Mouse (Mus musculus) liver, embryonic 11.5 days (tissue): Measurements from ENCODE around the gene Plekha7. TPM values are rescaled to one million over a fixed set of nuclear protein-coding genes. Genes with fewer than 3 reads are reported as not detected.
"Not testable (repeated sequence)": the region's sequence is repeated elsewhere in the genome, so short reads cannot be mapped to it uniquely, and the experiment has no call there.

Experiments
- ATAC-seq: fragments of 200-750 bp; cut with Nextera tagmentation; replicated peaks from 2 replicates; pipeline ENCODE4 v1.8.0; 2017; ENCODE audit warnings: moderate number of reproducible peaks, mild to moderate bottlenecking, moderate TSS enrichment, moderate library complexity; ENCODE audit not compliant: low FRiP score
- DNase-seq: peaks from one replicate; pipeline ENCODE4 v3.0.0-alpha.2; 2017; ENCODE audit warnings: low spot score
- H3K27ac ChIP-seq: fragments of 300-500 bp; sonication (generic); 2 replicates; pipeline ENCODE4 v1.5.1; 2014; ENCODE audit warnings: mild to moderate bottlenecking, low read depth, low read length, control low read depth
- H3K27me3 ChIP-seq: fragments of 300-500 bp; sonication (generic); replicated peaks from 2 replicates; pipeline ENCODE4 v1.6.1; 2014; ENCODE audit warnings: low read length, mixed read lengths; ENCODE audit not compliant: control insufficient read depth, insufficient read depth
- H3K36me3 ChIP-seq: fragments of 300-500 bp; sonication (generic); 2 replicates; pipeline ENCODE4 v1.6.1; 2014; ENCODE audit warnings: mild to moderate bottlenecking, low read length, moderate library complexity, mixed read lengths; ENCODE audit not compliant: control insufficient read depth, insufficient read depth
- H3K4me1 ChIP-seq: fragments of 300-500 bp; sonication (generic); replicated peaks from 2 replicates; pipeline ENCODE4 v1.6.1; 2014; ENCODE audit warnings: low read length, mixed read lengths; ENCODE audit not compliant: control insufficient read depth, insufficient read depth
- H3K4me2 ChIP-seq: fragments of 300-500 bp; sonication (generic); 2 replicates; pipeline ENCODE4 v1.6.1; 2014; ENCODE audit warnings: mild to moderate bottlenecking, control low read depth, moderate library complexity
- H3K4me3 ChIP-seq: fragments of 300-500 bp; sonication (generic); 2 replicates; pipeline ENCODE4 v1.5.1; 2014; ENCODE audit warnings: low read depth, low read length, control low read depth
- H3K9ac ChIP-seq: fragments of 300-500 bp; sonication (generic); 2 replicates; pipeline ENCODE4 v1.6.1; 2014; ENCODE audit warnings: low read depth, low read length, control low read depth
- H3K9me3 ChIP-seq: fragments of 300-500 bp; sonication (generic); 2 replicates; pipeline ENCODE4 v1.6.1; 2016; ENCODE audit warnings: low read length, inconsistent platforms, mixed read lengths; ENCODE audit not compliant: control insufficient read depth
- WGBS: fragments of 180-500 bp; shearing (Covaris S2); extraction: QIAGEN DNeasy Blood & Tissue Kit; methylation state at CpG from one replicate; pipeline ENCODE4 v1.1.7; 2014; 5-methylcytosine and 5-hydroxymethylcytosine counted together
- polyA plus RNA-seq: library from polyadenylated mRNA; unstranded; fragments of >200 nt; fragmentation: Nextera tagmentation; extraction: Ambion mirVana; gene quantifications from 2 replicates; pipeline ENCODE4 v1.2.1, GENCODE M21; 2014

Gene Plekha7
- polyA plus RNA-seq, 1 experiment from 2014 or later: 7.9 TPM

- Histone ChIP-seq H3K9me3 (no peaks in the 10 kb centered on the region), H3K27me3 (no peaks in the 10 kb centered on the region), H3K4me1 (no peaks in the 10 kb centered on the region; the same call in 1 of the 2 replicates), H3K4me3 (no peak overlapping the region), H3K36me3 (peaks cover 30% of the 10 kb centered on the region), H3K27ac (no peak overlapping the region), H3K9ac (no peak overlapping the region), H3K4me2 (no peak overlapping the region)
- 97% methylated on average over 9 of the region's 9 CpGs for WGBS
- no peak for DNase-seq
- no peak for ATAC-seq
Observed at GRCm38 (mm10) chr7:116103091-116103490, 205.1 kb downstream of the Plekha7 start.

GRCm38 (mm10) chr7:116099952-116100528 lies 208.1 kb downstream of the Plekha7 start:
- Histone ChIP-seq H3K4me1 (peaks cover 7% of the 10 kb centered on the region), H3K4me2 (no peak overlapping the region), H3K27ac (no peak overlapping the region), H3K9me3 (no peaks in the 10 kb centered on the region), H3K9ac (no peak overlapping the region), H3K27me3 (no peaks in the 10 kb centered on the region), H3K36me3 (peaks cover 21% of the 10 kb centered on the region), H3K4me3 (no peak overlapping the region)
- WGBS: 83% methylated on average over 7 of the region's 7 CpGs
- no peak for DNase-seq
- ATAC-seq: 0 out of 2 replicates have a peak, but pooled peaks have one; percentile 29

GRCm38 (mm10) chr7:116093466-116093850 lies 214.7 kb downstream of the Plekha7 start:
- DNase-seq (no peak), ATAC-seq (peak; percentile 75)
- H3K36me3 ChIP-seq: no peaks in the 10 kb centered on the region
- H3K4me3 ChIP-seq: peak overlapping the region; percentile 65
- H3K9me3 ChIP-seq: no peaks in the 10 kb centered on the region
- WGBS: under 1% methylated on average over 19 of the region's 19 CpGs
- H3K4me1 ChIP-seq: peaks cover 21% of the 10 kb centered on the region
- H3K27ac ChIP-seq: peak overlapping the region; percentile 80
- peak overlapping the region; percentile 86 for H3K9ac ChIP-seq
- H3K4me2 ChIP-seq: peak overlapping the region; percentile 92
- H3K27me3 ChIP-seq: no peaks in the 10 kb centered on the region

- no peaks in the 10 kb centered on the region for H3K36me3 ChIP-seq
- DNase-seq: peak; percentile 92
- H3K4me1 ChIP-seq: peaks cover 21% of the 10 kb centered on the region
- peak overlapping the region; percentile 92 for H3K4me2 ChIP-seq
- peak overlapping the region; percentile 80 for H3K27ac ChIP-seq
- no peaks in the 10 kb centered on the region for H3K9me3 ChIP-seq
- no peaks in the 10 kb centered on the region for H3K27me3 ChIP-seq
- peak overlapping the region; percentile 65 for H3K4me3 ChIP-seq
- peak overlapping the region; percentile 86 for H3K9ac ChIP-seq
- WGBS: under 1% methylated on average over 38 of the region's 38 CpGs
- ATAC-seq: peak; percentile 100
Observed at GRCm38 (mm10) chr7:116092710-116093465, 215.3 kb downstream of the Plekha7 start.

DNA sequence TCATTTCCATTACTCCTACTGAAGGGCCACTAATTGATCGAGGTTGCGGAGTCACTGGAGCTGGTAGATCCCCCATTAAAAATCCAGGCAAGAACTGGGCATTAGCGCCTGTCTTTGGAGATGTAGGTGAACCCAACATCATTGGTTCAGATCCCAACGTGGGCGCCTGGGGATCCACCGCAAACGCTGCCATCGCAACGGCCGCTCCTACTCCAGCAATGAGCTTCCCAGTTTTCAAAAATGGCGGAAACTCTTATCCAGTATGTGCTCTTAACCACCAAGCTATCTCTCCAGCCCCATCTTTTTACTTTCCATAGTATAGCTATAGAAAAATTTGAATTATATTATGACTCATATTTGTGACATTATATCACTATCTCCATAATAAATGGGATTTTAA lies 223.8 kb downstream of the Plekha7 start, which contains the start of gene Gm4353:
Gm4353 (minus strand) TSS at position 270 of the 400 bp plus-strand sequence.
- not testable (repeated sequence) for ATAC-seq, H3K27ac ChIP-seq, H3K9ac ChIP-seq, DNase-seq, H3K4me3 ChIP-seq, H3K9me3 ChIP-seq, H3K36me3 ChIP-seq, H3K4me1 ChIP-seq, H3K27me3 ChIP-seq, H3K4me2 ChIP-seq
- 92% methylated on average over 11 of the region's 11 CpGs for WGBS

Other genes with a start within 250 kb of the Plekha7 start
- 0.78 and 0.93 TPM in 2 replicates for gene Gm4353, start 223.7 kb downstream of the Plekha7 start, polyA plus RNA-seq
- gene Rps13, start 25.8 kb upstream of the Plekha7 start, polyA plus RNA-seq: 1,069 and 1,113 TPM in 2 replicates
- gene Pik3c2a, start 135.1 kb upstream of the Plekha7 start, polyA plus RNA-seq: 14.9 and 16.8 TPM in 2 replicates
- 8.1 and 8.3 TPM in 2 replicates for gene Nucb2, start 196.0 kb upstream of the Plekha7 start, polyA plus RNA-seq